Mouse (Mus musculus) lung, adult 2 months (tissue): Measurements from ENCODE around the gene Gadd45g. TPM values are rescaled to one million over a fixed set of nuclear protein-coding genes. Genes with fewer than 3 reads are reported as not detected.
"Not testable (repeated sequence)": the region's sequence is repeated elsewhere in the genome, so short reads cannot be mapped to it uniquely, and the experiment has no call there.

Experiments
- DNase-seq: peaks from one replicate; pipeline ENCODE4 v3.0.0; 2022
- H3K4me1 ChIP-seq: fragments of 200-500 bp; 2 replicates; pipeline ENCODE4 v1.6.1; 2011; ENCODE audit warnings: low read length; ENCODE audit not compliant: control insufficient read depth, insufficient read depth
- H3K4me3 ChIP-seq: fragments of 200-500 bp; replicated peaks from 2 replicates; pipeline ENCODE3; 2011; ENCODE audit warnings: low read depth, mild to moderate bottlenecking, control low read depth, low read length; ENCODE audit errors: extremely low read depth
- CTCF ChIP-seq: fragments of 200-500 bp; IDR thresholded peaks from 2 replicates; pipeline ENCODE4 v1.5.1; 2011; ENCODE audit warnings: mild to moderate bottlenecking, low read length, control low read depth; ENCODE audit not compliant: insufficient read depth
- POLR2A ChIP-seq: fragments of 200-500 bp; IDR thresholded peaks from 2 replicates; pipeline ENCODE4 v1.6.1; 2011; ENCODE audit warnings: low read depth, mild to moderate bottlenecking, control low read depth, low read length, borderline replicate concordance; ENCODE audit errors: extremely low read depth
- WGBS: fragments of 180-500 bp; shearing (Covaris S2); methylation state at CpG from one replicate; pipeline ENCODE4 v1.1.7; 2018; 5-methylcytosine and 5-hydroxymethylcytosine counted together
- polyA plus RNA-seq: library from polyadenylated mRNA; depleted of rRNA; stranded (reverse); fragments of >200 nt; gene quantifications from 2 replicates; pipeline ENCODE4 v1.2.3, GENCODE M21; 2012

Gene Gadd45g
- polyA plus RNA-seq, 1 experiment = 43.5 TPM

GRCm38 (mm10) chr13:51832491-51832890 lies 14.0 kb upstream of the Gadd45g start:
- TF ChIP-seq CTCF (no peak), POLR2A (no peak)
- Histone ChIP-seq H3K4me1 (no peaks in the 10 kb centered on the region), H3K4me3 (no peak overlapping the region)
- 86% methylated on average over 6 of the region's 6 CpGs for WGBS
- DNase-seq = no peak

- no peak for DNase-seq
- H3K4me3 ChIP-seq = no peak overlapping the region
- WGBS = 68% methylated on average over 2 of the region's 2 CpGs
- H3K4me1 ChIP-seq = no peaks in the 10 kb centered on the region
- TF ChIP-seq CTCF (no peak), POLR2A (no peak)
Measured at GRCm38 (mm10) chr13:51833611-51834010, 12.9 kb upstream of the Gadd45g start.

- DNase-seq, H3K4me3 ChIP-seq, H3K4me1 ChIP-seq: not testable (repeated sequence)
- WGBS = 60% methylated on average over 8 of the region's 8 CpGs
Measured at GRCm38 (mm10) chr13:51834024-51834423, 12.5 kb upstream of the Gadd45g start.

- H3K4me3 ChIP-seq = no peak overlapping the region
- WGBS = 35% methylated on average over 2 of the region's 2 CpGs
- no peak for TF ChIP-seq CTCF
- TF ChIP-seq POLR2A = no peak
- H3K4me1 ChIP-seq = no peaks in the 10 kb centered on the region
- no peak for DNase-seq
Measured at GRCm38 (mm10) chr13:51834520-51834919, 12.0 kb upstream of the Gadd45g start.

- WGBS = 83% methylated on average over 4 of the region's 4 CpGs
- not testable (repeated sequence) for H3K4me1 ChIP-seq, H3K4me3 ChIP-seq, DNase-seq
Measured at GRCm38 (mm10) chr13:51835208-51835607, 11.3 kb upstream of the Gadd45g start.

- DNase-seq = no peak
- Histone ChIP-seq H3K4me1 (no peaks in the 10 kb centered on the region), H3K4me3 (no peak overlapping the region)
- TF ChIP-seq POLR2A (no peak), CTCF (no peak)
- 15% methylated on average over 5 of the region's 5 CpGs for WGBS
Measured at GRCm38 (mm10) chr13:51837402-51837801, 9.1 kb upstream of the Gadd45g start.

GRCm38 (mm10) chr13:51839250-51840026 lies 7.0 kb upstream of the Gadd45g start:
- peak; percentile 24 for DNase-seq

GRCm38 (mm10) chr13:51840702-51841101 lies 5.8 kb upstream of the Gadd45g start:
- Histone ChIP-seq H3K4me3 (no peak overlapping the region), H3K4me1 (0 out of 2 replicates have a peak, but pooled peaks cover 3% of the 10 kb centered on the region)
- WGBS = 60% methylated on average over 6 of the region's 6 CpGs
- no peak for DNase-seq
- no peak for TF ChIP-seq POLR2A
- TF ChIP-seq CTCF = no peak

More at GRCm38 (mm10) chr13:51839250-51840026, 7.0 kb upstream of the Gadd45g start:
- 10% methylated on average over 8 of the region's 8 CpGs for WGBS
- Histone ChIP-seq H3K4me3 (no peak overlapping the region), H3K4me1 (0 out of 2 replicates have a peak, but pooled peaks cover 3% of the 10 kb centered on the region)
- TF ChIP-seq CTCF (peak; percentile 70), POLR2A (no peak)

- WGBS = 60% methylated on average over 12 of the region's 12 CpGs
- TF ChIP-seq CTCF (no peak), POLR2A (no peak)
Measured at GRCm38 (mm10) chr13:51841541-51842115, 4.8 kb upstream of the Gadd45g start.

GRCm38 (mm10) chr13:51842191-51842590 lies 4.3 kb upstream of the Gadd45g start:
- 0 out of 2 replicates have a peak, but pooled peaks cover 3% of the 10 kb centered on the region for H3K4me1 ChIP-seq
- DNase-seq = no peak
- no peak for TF ChIP-seq CTCF
- no peak for TF ChIP-seq POLR2A
- H3K4me3 ChIP-seq = no peak overlapping the region
- 39% methylated on average over 5 of the region's 5 CpGs for WGBS

More at GRCm38 (mm10) chr13:51841541-51842115, 4.8 kb upstream of the Gadd45g start:
- Histone ChIP-seq H3K4me3 (no peak overlapping the region), H3K4me1 (0 out of 2 replicates have a peak, but pooled peaks cover 3% of the 10 kb centered on the region)
- no peak for DNase-seq
